In genomic region chr5:30711147-30712001, GRCm38 (mm10) we compare ENCODE assay signal across 8 mouse cellular contexts. TPM values are rescaled to one million over a fixed set of nuclear protein-coding genes. Genes with fewer than 3 reads are reported as not detected.
DNase-seq lines count a peak whose midpoint lies in the region; ATAC-seq and TF ChIP-seq lines count a peak whose summit lies in the region.

Gene Dpysl5 (plus strand): TSS chr5:30711564.

- ATAC-seq in forebrain, embryonic 15.5 days (replicated peaks) = peak; percentile 92
- ATAC-seq in liver, embryonic 15.5 days (ENCODE audit: insufficient read depth) = peak; percentile 76
- peak; percentile 86 for ATAC-seq in neural tube, embryonic 11.5 days (ENCODE audit: insufficient read depth, low FRiP score, low TSS enrichment)

- H3K27ac ChIP-seq in ES-E14 (ENCODE audit: insufficient read depth, low read depth, low read length, poor library complexity, severe bottlenecking) = no peak within 1 kb of the TSS
- peak within 1 kb of the TSS; percentile 97 for H3K27ac ChIP-seq in forebrain, embryonic 15.5 days (replicated peaks)
- H3K27ac ChIP-seq in liver, embryonic 15.5 days (replicated peaks) = no peak within 1 kb of the TSS
- H3K27ac ChIP-seq in neural tube, embryonic 11.5 days (ENCODE audit: low read depth, low read length) = peak within 1 kb of the TSS; percentile 75

- under 1% methylated on average over 71 of the region's 71 CpGs for WGBS in forebrain, embryonic 15.5 days
- under 1% methylated on average over 70 of the region's 71 CpGs for WGBS in liver, embryonic 15.5 days (ENCODE audit: insufficient replicate concordance)
- under 1% methylated on average over 71 of the region's 71 CpGs for WGBS in neural tube, embryonic 11.5 days

- peak within 1 kb of the TSS; percentile 67 to 88 for H3K4me3 ChIP-seq in ES-E14 (ENCODE audit: insufficient read depth in 1 of 2, low read depth in 1 of 2, low read length in 2 of 2, poor library complexity in 1 of 2, severe bottlenecking in 1 of 2)
- peak within 1 kb of the TSS; percentile 89 for H3K4me3 ChIP-seq in forebrain, embryonic 15.5 days
- peak within 1 kb of the TSS; percentile 46 for H3K4me3 ChIP-seq in liver, embryonic 15.5 days (replicated peaks)
- peak within 1 kb of the TSS; percentile 56 for H3K4me3 ChIP-seq in neural tube, embryonic 11.5 days (ENCODE audit: low read depth, low read length)

- intact Hi-C loops in heart, postnatal 10 days (cut with DNase I) = no loop called here

- peak within 1 kb of the TSS; percentile 82 for H3K4me2 ChIP-seq in forebrain, embryonic 15.5 days (replicated peaks)
- H3K4me2 ChIP-seq in liver, embryonic 15.5 days = peak within 1 kb of the TSS; percentile 66
- H3K4me2 ChIP-seq in neural tube, embryonic 11.5 days (ENCODE audit: low read depth) = peak within 1 kb of the TSS; percentile 85

- in situ Hi-C loops in ES-E14 (cut with MboI; ENCODE audit: low sequenced_read_pairs in 2 of 2, unreplicated experiment in 2 of 2) = no loop called here

- no peaks in the 10 kb centered on the region for H3K27me3 ChIP-seq in forebrain, embryonic 15.5 days
- peaks cover 89% of the 10 kb centered on the region for H3K27me3 ChIP-seq in liver, embryonic 15.5 days
- H3K27me3 ChIP-seq in neural tube, embryonic 11.5 days (ENCODE audit: control insufficient read depth, insufficient read depth, low read length) = no peaks in the 10 kb centered on the region

- DNase-seq in ES-E14 (ENCODE audit: low read depth, low spot score) = peak; percentile 79
- DNase-seq in cerebellum, adult 18-20 months = peak; percentile 92 to 96
- DNase-seq in heart, postnatal 10 days = peak; percentile 46 to 57
- peak; percentile 79 to 87 for DNase-seq in kidney, postnatal 4 days
- peak; percentile 94 for DNase-seq in neural tube, embryonic 11.5 days (ENCODE audit: low spot score)
- peak; percentile 83 for DNase-seq in telencephalon, adult 2 months (ENCODE audit: low read depth, low spot score)

- no peaks in the 10 kb centered on the region for H3K9me3 ChIP-seq in ES-E14 (ENCODE audit: control insufficient read depth, insufficient read depth, low read depth, low read length)
- H3K9me3 ChIP-seq in forebrain, embryonic 15.5 days = no peaks in the 10 kb centered on the region
- H3K9me3 ChIP-seq in liver, embryonic 15.5 days (replicated peaks) = no peaks in the 10 kb centered on the region
- H3K9me3 ChIP-seq in neural tube, embryonic 11.5 days (ENCODE audit: control insufficient read depth, low read length) = no peaks in the 10 kb centered on the region

- H3K4me1 ChIP-seq in ES-E14 (ENCODE audit: control insufficient read depth in 2 of 2, insufficient read depth in 2 of 2, low read length in 2 of 2, poor library complexity in 1 of 2) = peaks cover 2 to 7% of the 10 kb centered on the region in 2 experiments; a peak in 1 of 4 replicates
- H3K4me1 ChIP-seq in forebrain, embryonic 15.5 days = peaks cover 34% of the 10 kb centered on the region
- peaks cover 27% of the 10 kb centered on the region for H3K4me1 ChIP-seq in liver, embryonic 15.5 days (replicated peaks)
- H3K4me1 ChIP-seq in neural tube, embryonic 11.5 days (ENCODE audit: control insufficient read depth, insufficient read depth, low read length) = 0 out of 2 replicates have a peak, but pooled peaks cover 3% of the 10 kb centered on the region

- H3K36me3 ChIP-seq in ES-E14 (ENCODE audit: control insufficient read depth, insufficient read depth, low read length, poor library complexity, severe bottlenecking) = no peaks in the 10 kb centered on the region
- no peaks in the 10 kb centered on the region for H3K36me3 ChIP-seq in forebrain, embryonic 15.5 days
- H3K36me3 ChIP-seq in liver, embryonic 15.5 days (replicated peaks) = no peaks in the 10 kb centered on the region
- H3K36me3 ChIP-seq in neural tube, embryonic 11.5 days (ENCODE audit: control insufficient read depth, insufficient read depth, low read length) = no peaks in the 10 kb centered on the region

- H3K9ac ChIP-seq in ES-E14 (ENCODE audit: insufficient read depth, low read depth, low read length, poor library complexity, severe bottlenecking) = peak within 1 kb of the TSS; percentile 58
- H3K9ac ChIP-seq in forebrain, embryonic 15.5 days (replicated peaks) = peak within 1 kb of the TSS; percentile 79
- no peak within 1 kb of the TSS for H3K9ac ChIP-seq in liver, embryonic 15.5 days
- peak within 1 kb of the TSS; percentile 80 for H3K9ac ChIP-seq in neural tube, embryonic 11.5 days (ENCODE audit: low read length)

TF ChIP-seq in ES-E14, 5 proteins besides CTCF, POLR2A, EP300 and RAD21:
- no peak for TF ChIP-seq ZC3H11A (IDR thresholded peaks at IDR 0.05; ENCODE audit: borderline replicate concordance, low read depth, low read length)
- TF ChIP-seq ZNF384 (IDR thresholded peaks at IDR 0.05; ENCODE audit: low read depth, low read length) = no peak
- TF ChIP-seq HCFC1 (IDR thresholded peaks at IDR 0.05; ENCODE audit: borderline replicate concordance, insufficient read depth, low read length) = peak; percentile 87; the same call in 1 of the 2 replicates

RNA-seq across cellular contexts. Expression of gene Dpysl5, which starts in this region (rescaled TPM):
- 5.3 and 12.4 TPM in 2 replicates for total RNA-seq in ES-E14 (2012; rRNA removed)
- 216 and 226 TPM in 2 replicates for polyA plus RNA-seq in forebrain, embryonic 15.5 days (2015; fragmentation: Nextera tagmentation; extraction: Ambion mirVana)
- total RNA-seq in heart, postnatal 10 days (2021) = under 1 TPM; 0.77 to 0.87 TPM
- 0.29 and 0.52 TPM in 2 replicates for polyA plus RNA-seq in liver, embryonic 15.5 days (2015; fragmentation: Nextera tagmentation; extraction: Ambion mirVana)
- polyA plus RNA-seq in neural tube, embryonic 11.5 days (2014; fragmentation: Nextera tagmentation; extraction: Ambion mirVana) = 102 and 104 TPM in 2 replicates

Comparison
In these comparisons a context has a peak if more than half of its experiments do, and no peak if none do; other contexts are left out.
1. RNA of gene Dpysl5 (polyA plus RNA-seq): 216 to 226 TPM in forebrain, embryonic 15.5 days and 102 to 104 TPM in neural tube, embryonic 11.5 days; 0.29 to 0.52 TPM in liver, embryonic 15.5 days; every median in the first group is over 10 times any median in the second.
2. Peak in DNase-seq in heart, postnatal 10 days; RNA of the gene not detected or under 1 TPM.
3. Peak in ATAC-seq, H3K4me3 ChIP-seq and H3K4me2 ChIP-seq in liver, embryonic 15.5 days; RNA of the gene not detected or under 1 TPM.
4. H3K27ac ChIP-seq: peak in forebrain, embryonic 15.5 days (single experiment) and neural tube, embryonic 11.5 days (single experiment); none in ES-E14 (single experiment) and liver, embryonic 15.5 days (single experiment).
5. Peak in every context shown above with its lines, with median percentiles within 50 percentile points of each other: DNase-seq, H3K4me3 ChIP-seq, ATAC-seq and H3K4me2 ChIP-seq.